Mouse (Mus musculus) brain, embryonic 14.5 days (tissue): ENCODE measurements around the gene Ppp1r14d.

Source experiments
- CTCF ChIP-seq: fragments of 200-500 bp; IDR thresholded peaks from 2 replicates; pipeline ENCODE4 v1.5.1; 2012; ENCODE audit warnings: inconsistent platforms, mild to moderate bottlenecking, moderate library complexity, borderline replicate concordance; ENCODE audit not compliant: insufficient read depth, insufficient read length; ENCODE audit errors: extremely low read depth
- POLR2A ChIP-seq: fragments of 200-500 bp; IDR thresholded peaks from 2 replicates; pipeline ENCODE4 v1.6.1; 2012; ENCODE audit warnings: mild to moderate bottlenecking, inconsistent platforms, borderline replicate concordance; ENCODE audit not compliant: poor library complexity, insufficient read depth, insufficient read length, severe bottlenecking; ENCODE audit errors: extremely low read depth

- no peak for TF ChIP-seq CTCF
- TF ChIP-seq POLR2A, result no peak
These were observed 11.1 kb upstream of the Ppp1r14d start for GRCm38 (mm10) chr2:119240819-119241186.
